Mouse (Mus musculus) stomach, postnatal 0 days (tissue): ENCODE measurements around the gene Clec2l.

Experiments used
- CTCF ChIP-seq: IDR thresholded peaks from 2 replicates; pipeline ENCODE4 v1.5.1; 2016; ENCODE audit warnings: antibody characterized with exemption, low read depth, mild to moderate bottlenecking, moderate library complexity
- EP300 ChIP-seq: optimal IDR thresholded peaks from 2 replicates; pipeline ENCODE3; 2016; ENCODE audit warnings: antibody characterized with exemption

DNA sequence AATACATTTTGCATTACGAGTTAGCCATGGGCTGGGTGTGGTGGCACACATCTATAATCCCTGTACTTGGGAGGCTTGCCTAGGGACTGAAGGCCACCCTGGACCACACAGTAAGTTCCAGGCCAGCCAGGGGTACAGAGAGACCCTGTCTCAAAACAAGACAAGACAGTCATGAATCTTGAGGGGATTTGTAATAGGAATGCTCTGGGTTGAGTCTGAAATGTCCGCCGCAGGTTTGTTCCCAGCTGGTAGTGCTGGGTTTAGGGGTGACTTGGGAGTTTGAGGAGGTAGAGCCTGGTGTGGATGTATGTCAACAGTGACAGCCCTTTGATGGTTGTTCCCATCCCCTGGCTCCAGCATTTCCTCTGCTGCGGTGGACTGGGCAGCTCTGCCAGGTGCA is 35.8 kb upstream of the Clec2l start:
- TF ChIP-seq CTCF (no peak), EP300 (no peak)
